Mouse (Mus musculus) monocyte, adult 2 months (primary cell): ENCODE measurements around the gene Gata5.

Source experiments
- DNase-seq, 2 experiments: peaks; one replicate each; pipeline ENCODE4 v3.0.0; 2022; ENCODE audit warnings: low spot score in 2 of 2, low read depth in 1 of 2

Gata5 gene

GRCm38 (mm10) chr2:180307680-180308079, 26.8 kb downstream of the Gata5 start:
- DNase-seq, result no peak

- DNase-seq, result no peak
Measured at GRCm38 (mm10) chr2:180306423-180307168, 27.9 kb downstream of the Gata5 start.

GRCm38 (mm10) chr2:180306009-180306408, 28.5 kb downstream of the Gata5 start:
- DNase-seq, result no peak

- no peak for DNase-seq
Measured at GRCm38 (mm10) chr2:180305490-180305889, 29.0 kb downstream of the Gata5 start.

GRCm38 (mm10) chr2:180304554-180304953, 29.9 kb downstream of the Gata5 start:
- no peak for DNase-seq

- DNase-seq, result no peak
Measured at GRCm38 (mm10) chr2:180303468-180303867, 31.0 kb downstream of the Gata5 start.

GRCm38 (mm10) chr2:180302201-180302600, 32.3 kb downstream of the Gata5 start:
- no peak for DNase-seq

- no peak for DNase-seq
Measured at GRCm38 (mm10) chr2:180300771-180301170, 33.7 kb downstream of the Gata5 start.

GRCm38 (mm10) chr2:180300252-180300651, 34.2 kb downstream of the Gata5 start:
- DNase-seq, result no peak

GRCm38 (mm10) chr2:180292906-180293305, 41.6 kb downstream of the Gata5 start:
- no peak for DNase-seq

- no peak for DNase-seq
Measured at GRCm38 (mm10) chr2:180292026-180292425, 42.5 kb downstream of the Gata5 start.

GRCm38 (mm10) chr2:180291566-180291965, 42.9 kb downstream of the Gata5 start:
- DNase-seq, result no peak

- DNase-seq, result no peak
Measured at GRCm38 (mm10) chr2:180290503-180290902, 44.0 kb downstream of the Gata5 start.

- no peak for DNase-seq
Measured at GRCm38 (mm10) chr2:180289440-180290108, 44.9 kb downstream of the Gata5 start, which contains the start of gene Rbbp8nl. Gene Rbbp8nl (minus strand): TSS chr2:180289879.

- no peak for DNase-seq
Measured at GRCm38 (mm10) chr2:180288966-180289365, 45.5 kb downstream of the Gata5 start.

- no peak for DNase-seq
Measured at GRCm38 (mm10) chr2:180279321-180279720, 55.2 kb downstream of the Gata5 start.

- no peak for DNase-seq
Measured at GRCm38 (mm10) chr2:180277773-180278320, 56.7 kb downstream of the Gata5 start.

GRCm38 (mm10) chr2:180276851-180277259, 57.6 kb downstream of the Gata5 start:
- DNase-seq, result peak; percentile 39 to 46

GRCm38 (mm10) chr2:180276385-180276784, 58.1 kb downstream of the Gata5 start:
- no peak for DNase-seq

- peak; percentile 32 to 59 for DNase-seq
Measured at GRCm38 (mm10) chr2:180275836-180276235, 58.7 kb downstream of the Gata5 start.
